ENCODE assay signal across 15 mouse cellular contexts in the genomic region with DNA sequence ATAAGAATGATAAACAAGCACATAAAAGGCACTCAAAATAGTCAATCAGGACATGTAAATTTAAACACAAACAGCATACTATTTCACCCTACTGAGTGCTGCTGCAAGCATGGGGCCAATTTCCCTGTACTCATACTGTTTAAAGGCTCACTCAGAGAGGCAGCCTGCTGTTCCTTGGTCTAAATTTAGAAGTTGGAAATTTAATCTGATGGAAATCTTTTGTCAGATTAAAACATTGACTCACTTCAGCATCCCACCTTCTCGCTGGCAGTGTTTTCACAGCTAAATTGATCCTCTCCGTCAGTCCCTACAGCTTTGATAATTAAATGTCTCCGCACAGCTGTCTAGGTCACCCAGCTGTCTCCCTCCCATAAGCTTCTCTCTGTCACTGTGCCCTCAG.
A peak's percentile ranks its signal among the peaks of the same experiment; 100 is the strongest.
DNase-seq lines count a peak whose midpoint lies in the region.
"Had no signal": no experiment of that assay in that cellular context is flagged by ENCODE, and none has a peak within 500 bp of the region (broad histone marks: within the 10 kb centered on the region; RNA-seq: fewer than 3 reads in every experiment).

No protein-coding gene starts in this region.

- peak; percentile 1 to 13 for DNase-seq in left cerebral cortex, adult 18-20 months (ENCODE audit: low spot score in 2 of 2)
- no peak for DNase-seq in left cerebral cortex, postnatal 4 days
- peak; percentile 5 to 54 for DNase-seq in frontal cortex, adult 2 months (ENCODE audit: extremely low spot score in 1 of 2, low spot score in 1 of 2)
- DNase-seq in layer of hippocampus, postnatal 14 days (ENCODE audit: low spot score in 2 of 2), result peak; percentile 17 to 26
- DNase-seq in right cerebral cortex, postnatal 36 days (ENCODE audit: low spot score in 2 of 2), result peak; percentile 3 to 4
- no peak for DNase-seq in kidney, adult 11 months
- no peak for DNase-seq in urinary bladder, adult 2 months (ENCODE audit: low spot score)
- DNase-seq: adrenal gland, postnatal 10 days; cerebellum, adult 8-10 months; gastrocnemius, postnatal 36 days; heart, postnatal 36 days; kidney, postnatal 14 days; lung, embryonic 14.5 days; lung, postnatal 4 days; thymus, postnatal 25 days had no signal

- intact Hi-C loops in left cerebral cortex, postnatal 4 days (cut with DNase I), result no loop called here

Comparison
In these comparisons a context has a peak if more than half of its experiments do, and no peak if none do; other contexts are left out.
1. DNase-seq: peak in left cerebral cortex, adult 18-20 months (2 of 2), frontal cortex, adult 2 months (2 of 2), layer of hippocampus, postnatal 14 days (2 of 2) and right cerebral cortex, postnatal 36 days (2 of 2); none in left cerebral cortex, postnatal 4 days (single experiment), kidney, adult 11 months (single experiment) and urinary bladder, adult 2 months (single experiment).